Mouse (Mus musculus): ENCODE results near the gene Gm21663. TPM values are rescaled to one million over a fixed set of nuclear protein-coding genes. Genes with fewer than 3 reads are reported as not detected.

Gm21663 gene
- polyA plus RNA-seq, 1 experiment from 2014 or later: not detected

GRCm38 (mm10) chr5:25886708-25887107 lies 55.5 kb downstream of the Gm21663 start:
- Histone ChIP-seq H3K4me2 (ENCODE audit: low read depth, low read length, severe bottlenecking) (no peak overlapping the region), H3K27ac (ENCODE audit: low read depth, low read length) (no peak overlapping the region), H3K9me3 (ENCODE audit: control insufficient read depth, low read length) (no peaks in the 10 kb centered on the region; the same call in 1 of the 2 replicates), H3K36me3 (ENCODE audit: control insufficient read depth, insufficient read depth, low read length) (no peaks in the 10 kb centered on the region), H3K4me3 (ENCODE audit: low read depth, low read length) (no peak overlapping the region), H3K27me3 (ENCODE audit: control insufficient read depth, insufficient read depth, low read length) (no peaks in the 10 kb centered on the region), H3K4me1 (replicated peaks; ENCODE audit: control insufficient read depth, insufficient read depth, low read length) (no peaks in the 10 kb centered on the region), H3K9ac (ENCODE audit: low read length) (no peak overlapping the region)
- WGBS: 89% methylated on average over 3 of the region's 3 CpGs
- DNase-seq (ENCODE audit: low spot score) (no peak), ATAC-seq (replicated peaks; ENCODE audit: low FRiP score) (no peak)

Other genes starting within 250 kb of the Gm21663 start
- gene Xrcc2, start 236.6 kb downstream of the Gm21663 start, polyA plus RNA-seq (2014; fragmentation: Nextera tagmentation; extraction: Ambion mirVana): 14.9 and 19.8 TPM in 2 replicates
- gene Actr3b, start 182.4 kb downstream of the Gm21663 start, polyA plus RNA-seq (2014; fragmentation: Nextera tagmentation; extraction: Ambion mirVana): 16.1 and 17.4 TPM in 2 replicates
- gene Gm21671, start 12.0 kb upstream of the Gm21663 start, polyA plus RNA-seq (2014; fragmentation: Nextera tagmentation; extraction: Ambion mirVana): 0.13 TPM in 1 of 2 replicates, not detected in the other
- not detected in 2 replicates for gene Gm21680, start 30.3 kb upstream of the Gm21663 start, polyA plus RNA-seq (2014; fragmentation: Nextera tagmentation; extraction: Ambion mirVana)
- 0.25 TPM in 1 of 2 replicates, not detected in the other for gene Gm21698, start 46.3 kb upstream of the Gm21663 start, polyA plus RNA-seq (2014; fragmentation: Nextera tagmentation; extraction: Ambion mirVana)
- gene Gm1979, start 62.4 kb upstream of the Gm21663 start, polyA plus RNA-seq (2014; fragmentation: Nextera tagmentation; extraction: Ambion mirVana): 0.24 TPM in 1 of 2 replicates, not detected in the other
- not detected in 2 replicates for gene Gm5862, start 80.5 kb upstream of the Gm21663 start, polyA plus RNA-seq (2014; fragmentation: Nextera tagmentation; extraction: Ambion mirVana)
- 0.12 and 0.17 TPM in 2 replicates for gene Speer4a, start 97.2 kb upstream of the Gm21663 start, polyA plus RNA-seq (2014; fragmentation: Nextera tagmentation; extraction: Ambion mirVana)
- not detected in 2 replicates for gene Gm7347, start 116.2 kb upstream of the Gm21663 start, polyA plus RNA-seq (2014; fragmentation: Nextera tagmentation; extraction: Ambion mirVana)
- not detected in 2 replicates for gene Gm10471, start 146.9 kb upstream of the Gm21663 start, polyA plus RNA-seq (2014; fragmentation: Nextera tagmentation; extraction: Ambion mirVana)
- gene 5031410I06Rik, start 163.0 kb upstream of the Gm21663 start, polyA plus RNA-seq (2014; fragmentation: Nextera tagmentation; extraction: Ambion mirVana): 0.16 TPM in 1 of 2 replicates, not detected in the other
- not detected in 2 replicates for gene Gm10220, start 179.0 kb upstream of the Gm21663 start, polyA plus RNA-seq (2014; fragmentation: Nextera tagmentation; extraction: Ambion mirVana)

All from forebrain, embryonic 11.5 days (tissue).